Mouse (Mus musculus) cerebellum, postnatal 10 days (tissue): Measurements from ENCODE around the gene Slco1a5.
A peak's percentile ranks its signal among the peaks of the same experiment; 100 is the strongest.
"Not testable (repeated sequence)": the region's sequence is repeated elsewhere in the genome, so short reads cannot be mapped to it uniquely, and the experiment has no call there.

Experiments used
- DNase-seq, 2 experiments: peaks; one replicate each; pipeline ENCODE4 v3.0.0; 2021; ENCODE audit warnings: mixed read lengths in 2 of 2

Gene Slco1a5

GRCm38 (mm10) chr6:142322881-142323280 is at the start of gene Slco1a5:
Gene Slco1a5, minus strand, starts transcription at chr6:142322981.
- DNase-seq: no peak

GRCm38 (mm10) chr6:142369568-142369967 is 46.8 kb upstream of the Slco1a5 start:
- no peak for DNase-seq

GRCm38 (mm10) chr6:142367565-142367964 is 44.8 kb upstream of the Slco1a5 start:
- DNase-seq: no peak

GRCm38 (mm10) chr6:142366473-142367018 is 43.8 kb upstream of the Slco1a5 start:
- DNase-seq: no peak

GRCm38 (mm10) chr6:142365742-142366472 is 43.1 kb upstream of the Slco1a5 start:
- no peak for DNase-seq

- peak in 1 of 2 experiments; percentile 17 for DNase-seq
Measured at GRCm38 (mm10) chr6:142363019-142363576, 40.3 kb upstream of the Slco1a5 start.

- no peak for DNase-seq
Measured at GRCm38 (mm10) chr6:142362036-142362435, 39.3 kb upstream of the Slco1a5 start.

GRCm38 (mm10) chr6:142357106-142357505 is 34.3 kb upstream of the Slco1a5 start:
- DNase-seq: no peak

GRCm38 (mm10) chr6:142352099-142352498 is 29.3 kb upstream of the Slco1a5 start:
- DNase-seq: not testable (repeated sequence)

- peak; percentile 14 to 19 for DNase-seq
Measured at GRCm38 (mm10) chr6:142347431-142348385, 24.9 kb upstream of the Slco1a5 start.

GRCm38 (mm10) chr6:142346181-142347110 is 23.7 kb upstream of the Slco1a5 start:
- no peak for DNase-seq

GRCm38 (mm10) chr6:142345440-142346038 is 22.8 kb upstream of the Slco1a5 start, which contains the start of gene Pyroxd1:
Gene Pyroxd1, plus strand, starts transcription at chr6:142345654.
- peak; percentile 87 to 89 for DNase-seq

- DNase-seq: peak; percentile 71 to 77
Measured at GRCm38 (mm10) chr6:142343561-142343960, 20.8 kb upstream of the Slco1a5 start.

GRCm38 (mm10) chr6:142339576-142339975 is 16.8 kb upstream of the Slco1a5 start:
- DNase-seq: no peak

GRCm38 (mm10) chr6:142338961-142339360 is 16.2 kb upstream of the Slco1a5 start:
- no peak for DNase-seq

- DNase-seq: no peak
Measured at GRCm38 (mm10) chr6:142329201-142329600, 6.4 kb upstream of the Slco1a5 start.

- DNase-seq: no peak
Measured at GRCm38 (mm10) chr6:142326598-142326997, 3.8 kb upstream of the Slco1a5 start.

GRCm38 (mm10) chr6:142317106-142317505 is 5.7 kb downstream of the Slco1a5 start:
- no peak for DNase-seq

- no peak for DNase-seq
Measured at GRCm38 (mm10) chr6:142314285-142314684, 8.5 kb downstream of the Slco1a5 start.

- DNase-seq: no peak
Measured at GRCm38 (mm10) chr6:142305076-142305475, 17.7 kb downstream of the Slco1a5 start.

- no peak for DNase-seq
Measured at GRCm38 (mm10) chr6:142298098-142298497, 24.7 kb downstream of the Slco1a5 start, which contains the start of gene Iapp. Gene Iapp, plus strand, starts transcription at chr6:142298423.
